Mouse (Mus musculus): Measurements from ENCODE around the gene Rgs16.
"Not testable (repeated sequence)": the region's sequence is repeated elsewhere in the genome, so short reads cannot be mapped to it uniquely, and the experiment has no call there.

Gene Rgs16

GRCm38 (mm10) chr1:153751763-153752301, 11.7 kb downstream of the Rgs16 start:
- peak; percentile 59 to 62 for DNase-seq

DNA sequence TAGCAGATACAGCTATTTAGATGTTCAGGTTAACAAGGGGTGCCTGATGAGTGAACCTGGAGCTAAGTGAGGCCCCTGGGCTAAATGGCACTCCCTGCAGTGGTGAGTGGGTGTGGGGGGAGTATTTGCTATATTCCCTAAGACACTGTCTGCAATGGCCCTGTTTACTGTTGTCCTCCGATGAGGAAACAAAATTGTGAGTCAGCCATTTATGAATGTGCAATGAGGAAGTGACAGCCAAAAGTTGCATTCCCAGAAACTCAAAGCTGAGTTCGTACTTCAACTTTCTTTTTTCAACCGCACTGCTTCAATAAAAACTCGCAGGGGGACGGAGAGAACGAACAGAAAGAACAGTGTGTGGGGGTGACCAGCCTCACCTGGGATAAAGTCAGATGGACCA, 12.4 kb downstream of the Rgs16 start:
- DNase-seq, result peak in 1 of 2 experiments; percentile 21

DNA sequence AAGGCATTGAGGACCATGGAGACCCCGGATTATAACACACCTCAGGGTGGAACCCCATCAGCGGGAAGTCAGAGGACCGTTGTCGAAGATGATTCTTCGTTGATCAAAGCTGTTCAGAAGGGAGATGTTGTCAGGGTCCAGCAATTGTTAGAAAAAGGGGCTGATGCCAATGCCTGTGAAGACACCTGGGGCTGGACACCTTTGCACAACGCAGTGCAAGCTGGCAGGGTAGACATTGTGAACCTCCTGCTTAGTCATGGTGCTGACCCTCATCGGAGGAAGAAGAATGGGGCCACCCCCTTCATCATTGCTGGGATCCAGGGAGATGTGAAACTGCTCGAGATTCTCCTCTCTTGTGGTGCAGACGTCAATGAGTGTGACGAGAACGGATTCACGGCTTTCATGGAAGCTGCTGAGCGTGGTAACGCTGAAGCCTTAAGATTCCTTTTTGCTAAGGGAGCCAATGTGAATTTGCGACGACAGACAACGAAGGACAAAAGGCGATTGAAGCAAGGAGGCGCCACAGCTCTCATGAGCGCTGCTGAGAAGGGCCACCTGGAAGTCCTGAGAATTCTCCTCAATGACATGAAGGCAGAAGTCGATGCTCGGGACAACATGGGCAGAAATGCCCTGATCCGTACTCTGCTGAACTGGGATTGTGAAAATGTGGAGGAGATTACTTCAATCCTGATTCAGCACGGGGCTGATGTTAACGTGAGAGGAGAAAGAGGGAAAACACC, 13.7 kb downstream of the Rgs16 start:
- peak in 1 of 2 experiments; percentile 44 for DNase-seq

- DNase-seq, result no peak
Measured at GRCm38 (mm10) chr1:153764136-153764535, 24.0 kb downstream of the Rgs16 start.

DNA sequence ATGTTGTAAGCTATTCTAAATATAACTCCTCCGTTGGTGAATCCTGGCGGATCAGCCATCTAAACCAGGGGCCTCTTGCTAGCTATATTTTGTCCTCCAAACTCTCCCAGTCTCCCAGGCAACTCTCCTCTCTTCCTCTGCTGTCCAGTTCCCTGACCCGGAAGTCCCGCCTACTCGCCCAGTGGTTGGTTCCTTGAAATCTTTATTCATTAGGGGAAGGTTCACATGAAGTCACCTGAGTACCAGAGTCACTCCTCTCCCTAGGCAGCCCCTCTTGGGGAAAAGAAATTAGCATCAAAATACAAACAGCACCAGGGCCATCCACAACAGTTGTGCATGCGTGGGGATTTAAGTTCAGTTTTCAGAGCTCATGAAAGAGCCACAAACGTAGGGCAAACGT, 26.1 kb downstream of the Rgs16 start:
- DNase-seq, result no peak

GRCm38 (mm10) chr1:153767281-153767680, 27.1 kb downstream of the Rgs16 start:
- DNase-seq, result no peak

DNA sequence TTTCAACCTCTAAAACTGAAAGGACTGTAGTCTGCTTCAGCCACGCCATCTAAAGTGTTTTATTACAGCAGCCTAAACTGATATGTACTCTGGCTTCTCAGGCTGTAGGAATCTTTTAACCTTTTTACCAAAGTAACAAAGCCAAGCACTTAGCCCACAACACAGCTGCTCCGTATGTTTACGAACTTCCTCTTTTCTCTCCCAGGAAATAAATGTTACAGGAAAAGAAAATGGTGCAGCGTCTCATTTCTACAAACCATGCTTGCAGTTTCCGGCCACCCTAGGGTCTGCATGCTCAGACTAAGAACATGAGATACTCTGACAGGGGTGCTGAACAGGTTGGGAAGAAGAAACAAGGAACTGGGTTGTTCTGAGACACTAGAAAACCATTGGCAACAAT, 28.3 kb downstream of the Rgs16 start:
- no peak for DNase-seq

DNA sequence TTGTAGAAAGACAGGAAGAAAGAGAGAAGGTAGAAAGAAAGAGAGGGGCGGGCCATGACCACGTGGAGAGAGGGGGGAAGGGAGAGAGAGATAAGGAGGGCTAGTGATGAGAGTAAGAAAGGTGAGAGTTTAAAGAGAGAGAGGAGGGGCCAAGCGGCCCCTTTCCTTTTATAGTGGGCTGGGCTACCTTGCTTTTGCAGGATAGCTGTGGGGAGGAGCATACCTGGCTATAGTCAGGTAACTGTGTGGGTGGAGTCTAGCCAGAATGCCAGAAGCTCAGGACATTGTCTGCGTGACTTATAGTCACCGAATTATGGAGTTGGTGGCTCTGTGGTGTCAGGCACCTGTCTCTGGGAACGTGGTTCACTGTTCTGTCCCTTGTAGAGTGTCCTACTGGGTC, 29.4 kb downstream of the Rgs16 start:
- not testable (repeated sequence) for DNase-seq

DNA sequence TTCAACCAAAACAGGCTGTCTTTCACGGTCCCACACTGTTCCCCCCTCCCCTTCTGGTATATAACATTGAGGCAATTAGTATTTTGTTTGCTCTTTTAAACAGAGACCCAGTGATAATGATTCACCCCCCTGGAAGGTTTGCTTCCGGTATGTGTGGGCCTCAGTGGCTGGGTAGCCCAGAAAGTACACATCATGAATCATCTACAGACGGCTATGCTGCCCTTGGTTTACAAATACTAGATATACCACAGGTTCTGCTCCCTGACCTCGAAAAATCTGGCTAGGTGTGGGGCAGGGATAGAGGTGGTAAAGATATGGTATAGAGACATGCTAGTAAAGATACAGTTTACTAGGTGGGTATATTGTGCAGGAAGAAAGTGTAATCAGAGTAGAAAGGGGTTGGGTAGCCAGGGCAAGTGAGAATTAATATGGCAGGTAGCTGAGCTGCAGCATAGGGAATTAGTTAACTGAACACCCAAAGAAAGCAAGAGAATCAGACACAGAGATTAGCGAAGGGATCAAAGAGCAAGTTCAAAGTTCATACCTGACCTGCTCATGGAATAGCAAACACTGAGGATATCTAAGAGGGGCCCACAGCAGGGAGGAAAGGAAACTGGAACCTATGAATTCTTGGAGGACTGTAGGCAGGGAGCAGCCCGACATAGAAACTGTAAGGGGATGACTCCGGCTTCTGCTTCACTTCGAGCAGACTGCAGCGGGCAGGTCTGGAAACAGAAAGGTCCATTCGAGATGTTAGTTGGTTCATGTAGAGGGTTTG, 30.0 kb downstream of the Rgs16 start:
- DNase-seq, result no peak

DNA sequence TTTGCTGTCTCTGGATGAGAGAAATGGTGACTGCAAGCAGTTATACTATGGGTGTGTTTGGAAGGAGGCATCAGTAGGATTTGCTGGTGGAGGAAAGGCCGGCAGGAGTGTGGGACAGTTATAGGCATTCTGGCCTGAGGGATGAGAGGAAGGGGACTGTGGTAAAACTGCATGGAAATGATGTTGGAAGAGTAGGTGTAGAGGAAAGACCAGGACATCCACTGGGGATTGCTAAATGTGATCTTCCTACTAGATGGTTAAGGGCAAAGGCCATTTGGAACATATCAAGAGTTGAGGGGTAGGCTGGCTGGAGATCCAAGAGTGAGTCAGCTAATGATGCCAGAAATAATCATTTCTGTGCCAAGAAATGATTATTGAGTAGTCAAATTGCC, 30.6 kb downstream of the Rgs16 start:
- DNase-seq, result no peak

- DNase-seq, result no peak
Measured at GRCm38 (mm10) chr1:153775174-153775573, 35.0 kb downstream of the Rgs16 start.

- DNase-seq, result no peak
Measured at GRCm38 (mm10) chr1:153776257-153776656, 36.1 kb downstream of the Rgs16 start.

DNA sequence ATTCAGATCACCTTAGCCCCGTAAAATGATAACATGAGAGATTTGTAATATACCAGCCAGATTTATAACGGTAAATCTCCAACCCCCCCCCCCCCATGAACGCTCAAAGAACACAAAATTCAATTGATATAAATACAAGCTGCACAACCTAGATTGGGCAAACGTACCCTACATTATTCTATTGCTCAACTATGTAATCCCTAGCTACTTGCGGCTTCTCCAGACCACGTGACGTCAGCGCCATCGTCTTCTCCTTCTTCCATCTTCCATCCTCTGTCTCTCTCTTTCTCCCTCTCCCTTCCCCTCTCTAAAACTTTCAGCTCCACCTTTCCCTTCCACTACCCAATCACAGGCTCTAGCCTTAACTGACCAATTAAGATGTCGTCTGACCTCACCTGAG, 38.1 kb downstream of the Rgs16 start:
- no peak for DNase-seq

DNA sequence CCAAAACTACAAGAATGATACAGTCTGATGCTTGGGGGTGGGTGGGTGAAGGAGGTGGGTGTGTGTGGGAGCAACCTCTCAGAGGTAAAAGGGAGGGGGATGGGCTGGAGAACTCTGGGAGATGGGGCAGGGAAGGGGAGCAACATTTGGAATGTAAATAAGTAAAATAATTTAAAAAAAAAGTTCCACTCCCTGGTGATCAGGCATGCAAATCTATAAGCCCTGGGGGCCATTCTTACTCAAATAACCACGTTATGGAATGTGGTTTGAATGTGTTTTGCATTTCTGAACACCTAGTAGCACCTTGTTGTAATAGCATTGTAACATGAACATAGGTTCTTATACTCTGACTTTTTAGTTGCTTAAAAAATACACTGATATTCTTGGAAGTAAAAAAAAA, 43.2 kb downstream of the Rgs16 start:
- DNase-seq, result no peak

- DNase-seq, result no peak
Measured at GRCm38 (mm10) chr1:153785608-153786007, 45.5 kb downstream of the Rgs16 start.

DNA sequence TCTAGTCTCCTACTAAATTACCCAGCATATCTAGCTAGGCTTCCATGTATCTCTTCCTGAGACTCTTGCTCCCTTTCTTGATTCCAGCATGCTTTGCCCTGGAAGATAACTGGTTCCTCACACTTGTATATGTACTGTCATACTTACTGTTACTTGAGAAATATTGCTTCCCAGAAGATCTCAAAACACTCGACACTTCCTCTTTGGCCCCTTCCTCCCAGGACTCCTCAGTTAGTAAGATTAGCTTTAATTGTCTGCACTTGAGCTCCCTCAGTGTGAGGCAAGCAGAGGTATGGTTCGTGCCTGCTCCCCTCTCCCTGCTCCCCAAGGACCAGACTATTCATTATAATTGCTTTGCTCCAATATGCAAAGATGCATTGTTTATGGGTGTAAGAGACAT, 50.6 kb downstream of the Rgs16 start:
- DNase-seq, result no peak

DNA sequence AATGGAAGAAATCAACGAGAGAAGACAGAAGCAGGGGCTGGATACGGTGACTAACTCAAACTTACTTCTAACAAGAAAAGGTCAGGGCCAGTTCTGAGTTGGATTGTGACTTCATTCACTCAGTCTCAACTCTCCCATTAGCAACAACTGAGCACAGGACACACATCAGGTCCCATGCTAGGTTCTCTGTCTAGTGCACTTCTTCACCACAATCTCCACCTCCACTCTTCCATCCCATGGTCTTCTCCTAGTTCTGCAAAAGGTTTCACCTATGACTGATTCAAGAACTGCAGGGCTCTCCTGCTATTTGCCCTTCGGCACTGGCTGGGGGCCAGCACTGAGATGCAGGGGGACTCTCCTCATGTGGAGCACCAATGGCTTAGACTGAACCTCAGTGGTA, 54.1 kb downstream of the Rgs16 start:
- DNase-seq, result no peak
